In genomic region chr6:51895753-51896152, GRCm38 (mm10) we compare ENCODE assay signal across 23 mouse cellular contexts.
DNase-seq lines count a peak whose midpoint lies in the region; ATAC-seq and TF ChIP-seq lines count a peak whose summit lies in the region.
"Had no signal": no experiment of that assay in that cellular context is flagged by ENCODE, and none has a peak within 500 bp of the region (broad histone marks: within the 10 kb centered on the region; RNA-seq: fewer than 3 reads in every experiment).

No protein-coding gene starts in this region.

- H3K9ac ChIP-seq in kidney, embryonic 14.5 days (ENCODE audit: low read depth, low read length) = no peak overlapping the region
- H3K9ac ChIP-seq in kidney, postnatal 0 days (ENCODE audit: low read depth, low read length) = no peak overlapping the region
- no peak overlapping the region for H3K9ac ChIP-seq in kidney, embryonic 16.5 days (replicated peaks; ENCODE audit: low read length)
- no peak overlapping the region for H3K9ac ChIP-seq in lung, embryonic 15.5 days
- H3K9ac ChIP-seq: embryonic facial prominence, embryonic 12.5 days; forebrain, embryonic 13.5 days; forebrain, embryonic 15.5 days had no signal

- no peaks in the 10 kb centered on the region for H3K27me3 ChIP-seq in kidney, embryonic 14.5 days (ENCODE audit: control insufficient read depth, insufficient read depth, low read length)
- H3K27me3 ChIP-seq in kidney, postnatal 0 days (ENCODE audit: insufficient read depth, low read length) = no peaks in the 10 kb centered on the region
- no peaks in the 10 kb centered on the region for H3K27me3 ChIP-seq in kidney, embryonic 16.5 days (ENCODE audit: insufficient read depth, low read length)
- H3K27me3 ChIP-seq in lung, embryonic 15.5 days = no peaks in the 10 kb centered on the region
- H3K27me3 ChIP-seq: CH12.LX; embryonic facial prominence, embryonic 12.5 days; forebrain, embryonic 13.5 days; forebrain, embryonic 15.5 days had no signal

- DNase-seq in kidney, postnatal 36 days = no peak
- peak; percentile 81 for DNase-seq in kidney, postnatal 0 days (ENCODE audit: low spot score)
- no peak for DNase-seq in lung, postnatal 10 days
- peak; percentile 16 for DNase-seq in adipocyte (ENCODE audit: low spot score)
- DNase-seq: adrenal gland, adult 8-10 months; adrenal gland, postnatal 14 days; adrenal gland, postnatal 36 days; B cell, adult 2 months; cerebellum, adult 11-12 months; cerebellum, adult 2 months; cerebellum, adult 9-10 months; cerebellum, postnatal 10 days; cerebellum, postnatal 25 days had no signal

- H3K4me3 ChIP-seq in kidney, embryonic 14.5 days (ENCODE audit: low read length) = no peak overlapping the region
- no peak overlapping the region for H3K4me3 ChIP-seq in kidney, postnatal 0 days (replicated peaks; ENCODE audit: low read depth, low read length)
- H3K4me3 ChIP-seq in kidney, embryonic 16.5 days (ENCODE audit: low read length) = no peak overlapping the region
- no peak overlapping the region for H3K4me3 ChIP-seq in lung, embryonic 15.5 days
- H3K4me3 ChIP-seq: embryonic facial prominence, embryonic 10.5 days; embryonic facial prominence, embryonic 12.5 days; forebrain, embryonic 13.5 days; forebrain, embryonic 15.5 days had no signal

- no peaks in the 10 kb centered on the region for H3K9me3 ChIP-seq in kidney, embryonic 14.5 days (ENCODE audit: control insufficient read depth, low read length)
- no peaks in the 10 kb centered on the region for H3K9me3 ChIP-seq in kidney, postnatal 0 days (replicated peaks; ENCODE audit: low read length)
- H3K9me3 ChIP-seq in kidney, embryonic 16.5 days (ENCODE audit: low read length) = no peaks in the 10 kb centered on the region
- H3K9me3 ChIP-seq in lung, embryonic 15.5 days = no peaks in the 10 kb centered on the region
- H3K9me3 ChIP-seq: embryonic facial prominence, embryonic 10.5 days; embryonic facial prominence, embryonic 12.5 days; forebrain, embryonic 13.5 days; forebrain, embryonic 15.5 days; G1E had no signal

- H3K36me3 ChIP-seq in kidney, embryonic 14.5 days (ENCODE audit: control insufficient read depth, insufficient read depth, low read length) = no peaks in the 10 kb centered on the region
- no peaks in the 10 kb centered on the region for H3K36me3 ChIP-seq in kidney, postnatal 0 days (ENCODE audit: insufficient read depth, low read length)
- H3K36me3 ChIP-seq in kidney, embryonic 16.5 days (ENCODE audit: insufficient read depth, low read length) = no peaks in the 10 kb centered on the region
- H3K36me3 ChIP-seq in lung, embryonic 15.5 days = no peaks in the 10 kb centered on the region
- H3K36me3 ChIP-seq: embryonic facial prominence, embryonic 10.5 days; embryonic facial prominence, embryonic 12.5 days; forebrain, embryonic 15.5 days had no signal

- no peak overlapping the region for H3K4me2 ChIP-seq in kidney, embryonic 14.5 days (replicated peaks; ENCODE audit: low read depth, low read length)
- H3K4me2 ChIP-seq in kidney, postnatal 0 days (ENCODE audit: low read length) = no peak overlapping the region
- H3K4me2 ChIP-seq in kidney, embryonic 16.5 days (replicated peaks; ENCODE audit: low read depth, low read length) = no peak overlapping the region
- no peak overlapping the region for H3K4me2 ChIP-seq in lung, embryonic 15.5 days
- H3K4me2 ChIP-seq: embryonic facial prominence, embryonic 12.5 days; forebrain, embryonic 13.5 days; forebrain, embryonic 15.5 days had no signal

- TF ChIP-seq CTCF in kidney, postnatal 0 days (IDR thresholded peaks at IDR 0.05; ENCODE audit: low read depth) = no peak

- H3K27ac ChIP-seq in kidney, embryonic 14.5 days (ENCODE audit: low read depth, low read length) = 0 out of 2 replicates have a peak overlapping the region, but pooled peaks have one; percentile 17
- H3K27ac ChIP-seq in kidney, postnatal 0 days = no peak overlapping the region
- no peak overlapping the region for H3K27ac ChIP-seq in kidney, embryonic 16.5 days (ENCODE audit: low read length)
- peak overlapping the region; percentile 53 for H3K27ac ChIP-seq in lung, embryonic 15.5 days
- H3K27ac ChIP-seq: embryonic facial prominence, embryonic 10.5 days; embryonic facial prominence, embryonic 12.5 days; forebrain, embryonic 13.5 days; forebrain, embryonic 15.5 days had no signal

- WGBS in kidney, embryonic 14.5 days = 23% methylated on average over 3 of the region's 3 CpGs
- WGBS in kidney, postnatal 0 days = 30% methylated on average over 3 of the region's 3 CpGs
- 26% methylated on average over 3 of the region's 3 CpGs for WGBS in kidney, embryonic 16.5 days
- WGBS in lung, embryonic 15.5 days = 61% methylated on average over 3 of the region's 3 CpGs

- peak; percentile 72; the same call in 1 of the 2 replicates for ATAC-seq in kidney, embryonic 14.5 days (ENCODE audit: low FRiP score, low TSS enrichment)
- no peak for ATAC-seq in kidney, postnatal 0 days (replicated peaks; ENCODE audit: low FRiP score, low read depth)
- ATAC-seq in kidney, embryonic 16.5 days (ENCODE audit: low FRiP score, low TSS enrichment) = no peak
- no peak for ATAC-seq in lung, embryonic 15.5 days (ENCODE audit: borderline replicate concordance, extremely low read depth, low FRiP score, low TSS enrichment)
- ATAC-seq: CD4-positive, CD25-positive, alpha-beta regulatory T cell, adult 4 months; forebrain, embryonic 13.5 days; forebrain, embryonic 15.5 days had no signal

- peaks cover 5% of the 10 kb centered on the region; the same call in 1 of the 2 replicates for H3K4me1 ChIP-seq in kidney, embryonic 14.5 days (ENCODE audit: control insufficient read depth, insufficient read depth, low read length)
- H3K4me1 ChIP-seq in kidney, postnatal 0 days (replicated peaks; ENCODE audit: insufficient read depth, low read length) = no peaks in the 10 kb centered on the region; the same call in 1 of the 2 replicates
- peaks cover 15% of the 10 kb centered on the region for H3K4me1 ChIP-seq in kidney, embryonic 16.5 days (ENCODE audit: insufficient read depth, low read length)
- peaks cover 38% of the 10 kb centered on the region for H3K4me1 ChIP-seq in lung, embryonic 15.5 days
- H3K4me1 ChIP-seq: embryonic facial prominence, embryonic 10.5 days; forebrain, embryonic 13.5 days; forebrain, embryonic 15.5 days had no signal

Comparison
In these comparisons a context has a peak if more than half of its experiments do, and no peak if none do; other contexts are left out.
1. H3K27ac ChIP-seq: peak in kidney, embryonic 14.5 days (single experiment) and lung, embryonic 15.5 days (single experiment); none in kidney, postnatal 0 days (single experiment) and kidney, embryonic 16.5 days (single experiment).
2. DNase-seq: peak in kidney, postnatal 0 days (single experiment) and adipocyte (single experiment); none in kidney, postnatal 36 days (0 of 2) and lung, postnatal 10 days (single experiment).